Mouse (Mus musculus): Measurements from ENCODE around the gene Cald1. TPM values are rescaled to one million over a fixed set of nuclear protein-coding genes. Genes with fewer than 3 reads are reported as not detected.

The Cald1 gene
- polyA plus RNA-seq, 1 experiment from 2014 or later, result 122 TPM

- H3K36me3 ChIP-seq (ENCODE audit: control insufficient read depth, insufficient read depth), result no peaks in the 10 kb centered on the region
- H3K4me3 ChIP-seq (ENCODE audit: low read length), result no peak overlapping the region
- no peak overlapping the region for H3K4me2 ChIP-seq (ENCODE audit: low read depth, low read length)
- no peaks in the 10 kb centered on the region for H3K9me3 ChIP-seq (replicated peaks; ENCODE audit: control insufficient read depth, low read length)
- ATAC-seq (replicated peaks; ENCODE audit: extremely low read depth, insufficient read depth, low FRiP score), result no peak
- H3K27me3 ChIP-seq (ENCODE audit: control insufficient read depth, insufficient read depth, low read length), result no peaks in the 10 kb centered on the region
- 87% methylated on average over 3 of the region's 3 CpGs for WGBS
- H3K27ac ChIP-seq (ENCODE audit: low read length), result no peak overlapping the region
- no peak overlapping the region for H3K9ac ChIP-seq (ENCODE audit: low read length)
- H3K4me1 ChIP-seq (ENCODE audit: control insufficient read depth, insufficient read depth, low read length), result peaks cover 16% of the 10 kb centered on the region
Observed at GRCm38 (mm10) chr6:34624536-34624935, 26.2 kb downstream of the Cald1 start.

- Histone ChIP-seq H3K9me3 (replicated peaks; ENCODE audit: control insufficient read depth, low read length) (no peaks in the 10 kb centered on the region), H3K4me3 (ENCODE audit: low read length) (no peak overlapping the region), H3K4me1 (ENCODE audit: control insufficient read depth, insufficient read depth, low read length) (peaks cover 16% of the 10 kb centered on the region), H3K27me3 (ENCODE audit: control insufficient read depth, insufficient read depth, low read length) (no peaks in the 10 kb centered on the region), H3K27ac (ENCODE audit: low read length) (peak overlapping the region; percentile 69), H3K9ac (ENCODE audit: low read length) (no peak overlapping the region), H3K36me3 (ENCODE audit: control insufficient read depth, insufficient read depth) (no peaks in the 10 kb centered on the region), H3K4me2 (ENCODE audit: low read depth, low read length) (peak overlapping the region; percentile 18; the same call in 1 of the 2 replicates)
- ATAC-seq (replicated peaks; ENCODE audit: extremely low read depth, insufficient read depth, low FRiP score), result no peak
- WGBS, result 39% methylated on average over 8 of the region's 8 CpGs
Observed at GRCm38 (mm10) chr6:34626586-34627245, 28.4 kb downstream of the Cald1 start.

- Histone ChIP-seq H3K27me3 (ENCODE audit: control insufficient read depth, insufficient read depth, low read length) (no peaks in the 10 kb centered on the region), H3K4me1 (ENCODE audit: control insufficient read depth, insufficient read depth, low read length) (peaks cover 11% of the 10 kb centered on the region), H3K9me3 (replicated peaks; ENCODE audit: control insufficient read depth, low read length) (no peaks in the 10 kb centered on the region), H3K4me2 (ENCODE audit: low read depth, low read length) (no peak overlapping the region), H3K4me3 (ENCODE audit: low read length) (no peak overlapping the region), H3K27ac (ENCODE audit: low read length) (no peak overlapping the region), H3K36me3 (ENCODE audit: control insufficient read depth, insufficient read depth) (no peaks in the 10 kb centered on the region), H3K9ac (ENCODE audit: low read length) (no peak overlapping the region)
- ATAC-seq (replicated peaks; ENCODE audit: extremely low read depth, insufficient read depth, low FRiP score), result no peak
- WGBS, result 58% methylated on average over 1 of the region's 1 CpGs
Observed at GRCm38 (mm10) chr6:34628131-34628530, 29.8 kb downstream of the Cald1 start.

GRCm38 (mm10) chr6:34633776-34634175 lies 35.5 kb downstream of the Cald1 start:
- ATAC-seq (replicated peaks; ENCODE audit: extremely low read depth, insufficient read depth, low FRiP score), result peak; percentile 60
- H3K4me1 ChIP-seq (ENCODE audit: control insufficient read depth, insufficient read depth, low read length), result peaks cover 32% of the 10 kb centered on the region
- no peak overlapping the region for H3K9ac ChIP-seq (ENCODE audit: low read length)
- H3K27ac ChIP-seq (ENCODE audit: low read length), result peak overlapping the region; percentile 9
- H3K4me2 ChIP-seq (ENCODE audit: low read depth, low read length), result no peak overlapping the region
- H3K36me3 ChIP-seq (ENCODE audit: control insufficient read depth, insufficient read depth), result no peaks in the 10 kb centered on the region
- WGBS, result 23% methylated on average over 3 of the region's 3 CpGs
- H3K4me3 ChIP-seq (ENCODE audit: low read length), result no peak overlapping the region
- no peaks in the 10 kb centered on the region for H3K9me3 ChIP-seq (replicated peaks; ENCODE audit: control insufficient read depth, low read length)
- no peaks in the 10 kb centered on the region for H3K27me3 ChIP-seq (ENCODE audit: control insufficient read depth, insufficient read depth, low read length)

- Histone ChIP-seq H3K9me3 (replicated peaks; ENCODE audit: control insufficient read depth, low read length) (no peaks in the 10 kb centered on the region), H3K9ac (ENCODE audit: low read length) (no peak overlapping the region), H3K4me2 (ENCODE audit: low read depth, low read length) (no peak overlapping the region), H3K4me1 (ENCODE audit: control insufficient read depth, insufficient read depth, low read length) (peaks cover 44% of the 10 kb centered on the region), H3K4me3 (ENCODE audit: low read length) (no peak overlapping the region), H3K36me3 (ENCODE audit: control insufficient read depth, insufficient read depth) (no peaks in the 10 kb centered on the region), H3K27ac (ENCODE audit: low read length) (peak overlapping the region; percentile 59), H3K27me3 (ENCODE audit: control insufficient read depth, insufficient read depth, low read length) (no peaks in the 10 kb centered on the region)
- ATAC-seq (replicated peaks; ENCODE audit: extremely low read depth, insufficient read depth, low FRiP score), result no peak
- 45% methylated on average over 10 of the region's 10 CpGs for WGBS
Observed at GRCm38 (mm10) chr6:34637588-34638438, 39.5 kb downstream of the Cald1 start.

- no peak for ATAC-seq (replicated peaks; ENCODE audit: extremely low read depth, insufficient read depth, low FRiP score)
- WGBS, result 32% methylated on average over 2 of the region's 2 CpGs
- Histone ChIP-seq H3K27ac (ENCODE audit: low read length) (no peak overlapping the region), H3K4me1 (ENCODE audit: control insufficient read depth, insufficient read depth, low read length) (peaks cover 39% of the 10 kb centered on the region), H3K9ac (ENCODE audit: low read length) (no peak overlapping the region), H3K9me3 (replicated peaks; ENCODE audit: control insufficient read depth, low read length) (no peaks in the 10 kb centered on the region), H3K36me3 (ENCODE audit: control insufficient read depth, insufficient read depth) (no peaks in the 10 kb centered on the region), H3K27me3 (ENCODE audit: control insufficient read depth, insufficient read depth, low read length) (no peaks in the 10 kb centered on the region), H3K4me2 (ENCODE audit: low read depth, low read length) (no peak overlapping the region), H3K4me3 (ENCODE audit: low read length) (no peak overlapping the region)
Observed at GRCm38 (mm10) chr6:34638667-34639066, 40.4 kb downstream of the Cald1 start.

GRCm38 (mm10) chr6:34640226-34640625 lies 41.9 kb downstream of the Cald1 start:
- H3K9me3 ChIP-seq (replicated peaks; ENCODE audit: control insufficient read depth, low read length), result no peaks in the 10 kb centered on the region
- 87% methylated on average over 9 of the region's 9 CpGs for WGBS
- no peak overlapping the region for H3K4me3 ChIP-seq (ENCODE audit: low read length)
- H3K4me1 ChIP-seq (ENCODE audit: control insufficient read depth, insufficient read depth, low read length), result peaks cover 31% of the 10 kb centered on the region
- no peaks in the 10 kb centered on the region for H3K36me3 ChIP-seq (ENCODE audit: control insufficient read depth, insufficient read depth)
- no peak overlapping the region for H3K9ac ChIP-seq (ENCODE audit: low read length)
- no peak overlapping the region for H3K27ac ChIP-seq (ENCODE audit: low read length)
- H3K27me3 ChIP-seq (ENCODE audit: control insufficient read depth, insufficient read depth, low read length), result no peaks in the 10 kb centered on the region
- ATAC-seq (replicated peaks; ENCODE audit: extremely low read depth, insufficient read depth, low FRiP score), result no peak
- H3K4me2 ChIP-seq (ENCODE audit: low read depth, low read length), result no peak overlapping the region

- Histone ChIP-seq H3K27me3 (ENCODE audit: control insufficient read depth, insufficient read depth, low read length) (no peaks in the 10 kb centered on the region), H3K27ac (ENCODE audit: low read length) (no peak overlapping the region), H3K4me2 (ENCODE audit: low read depth, low read length) (no peak overlapping the region), H3K4me1 (ENCODE audit: control insufficient read depth, insufficient read depth, low read length) (peaks cover 31% of the 10 kb centered on the region), H3K9ac (ENCODE audit: low read length) (no peak overlapping the region), H3K9me3 (replicated peaks; ENCODE audit: control insufficient read depth, low read length) (no peaks in the 10 kb centered on the region), H3K36me3 (ENCODE audit: control insufficient read depth, insufficient read depth) (no peaks in the 10 kb centered on the region), H3K4me3 (ENCODE audit: low read length) (no peak overlapping the region)
- no peak for ATAC-seq (replicated peaks; ENCODE audit: extremely low read depth, insufficient read depth, low FRiP score)
Observed at GRCm38 (mm10) chr6:34641081-34641480, 42.8 kb downstream of the Cald1 start.

- Histone ChIP-seq H3K9ac (ENCODE audit: low read length) (no peak overlapping the region), H3K27ac (ENCODE audit: low read length) (peak overlapping the region; percentile 61), H3K36me3 (ENCODE audit: control insufficient read depth, insufficient read depth) (no peaks in the 10 kb centered on the region), H3K4me3 (ENCODE audit: low read length) (no peak overlapping the region), H3K27me3 (ENCODE audit: control insufficient read depth, insufficient read depth, low read length) (no peaks in the 10 kb centered on the region), H3K4me1 (ENCODE audit: control insufficient read depth, insufficient read depth, low read length) (peaks cover 26% of the 10 kb centered on the region), H3K9me3 (replicated peaks; ENCODE audit: control insufficient read depth, low read length) (no peaks in the 10 kb centered on the region), H3K4me2 (ENCODE audit: low read depth, low read length) (no peak overlapping the region)
- 47% methylated on average over 5 of the region's 5 CpGs for WGBS
- ATAC-seq (replicated peaks; ENCODE audit: extremely low read depth, insufficient read depth, low FRiP score), result no peak
Observed at GRCm38 (mm10) chr6:34642075-34642547, 43.8 kb downstream of the Cald1 start.
